Mouse (Mus musculus): ENCODE results near the gene B3glct. TPM values are rescaled to one million over a fixed set of nuclear protein-coding genes. Genes with fewer than 3 reads are reported as not detected.

Gene B3glct
- polyA plus RNA-seq, 1 experiment, result 4.8 TPM

DNA sequence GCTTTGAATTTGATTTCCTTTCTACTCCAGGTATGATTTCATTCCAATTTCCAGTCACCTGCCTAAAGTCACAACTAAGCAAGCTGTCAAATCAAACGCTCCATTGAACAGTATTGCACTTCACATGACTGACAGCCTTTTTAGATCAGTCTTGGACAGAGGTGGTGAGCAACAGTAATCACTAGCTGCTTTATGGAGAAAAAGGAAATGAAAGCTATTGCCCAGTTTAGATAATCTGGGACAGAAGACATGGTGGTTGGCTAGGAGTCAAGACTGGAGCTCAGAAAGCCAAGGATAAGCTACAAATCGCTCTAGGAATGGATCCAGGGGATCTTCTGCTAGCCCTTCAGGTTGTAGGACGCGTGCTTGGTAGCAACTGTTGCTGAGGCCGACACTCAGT is 14.6 kb upstream of the B3glct start:
- Histone ChIP-seq H3K4me1 (ENCODE audit: control insufficient read depth, insufficient read depth, insufficient read length, low read length) (no peaks in the 10 kb centered on the region), H3K4me3 (ENCODE audit: low read depth, low read length) (no peak overlapping the region), H3K27ac (ENCODE audit: insufficient read depth, low read depth, low read length) (no peak overlapping the region), H3K36me3 (ENCODE audit: control insufficient read depth, insufficient read depth, low read length) (no peaks in the 10 kb centered on the region), H3K27me3 (ENCODE audit: control insufficient read depth, insufficient read depth, low read length) (no peaks in the 10 kb centered on the region)
- no peak for TF ChIP-seq POLR2A (IDR thresholded peaks at IDR 0.05; ENCODE audit: low read depth, low read length)
- no peak for TF ChIP-seq CTCF (IDR thresholded peaks at IDR 0.05; ENCODE audit: extremely low read depth, insufficient read length, insufficient replicate concordance, low read depth, low read length)
- whole genome bisulfite sequencing, result 87% methylated on average over 5 of the region's 5 CpGs

DNA sequence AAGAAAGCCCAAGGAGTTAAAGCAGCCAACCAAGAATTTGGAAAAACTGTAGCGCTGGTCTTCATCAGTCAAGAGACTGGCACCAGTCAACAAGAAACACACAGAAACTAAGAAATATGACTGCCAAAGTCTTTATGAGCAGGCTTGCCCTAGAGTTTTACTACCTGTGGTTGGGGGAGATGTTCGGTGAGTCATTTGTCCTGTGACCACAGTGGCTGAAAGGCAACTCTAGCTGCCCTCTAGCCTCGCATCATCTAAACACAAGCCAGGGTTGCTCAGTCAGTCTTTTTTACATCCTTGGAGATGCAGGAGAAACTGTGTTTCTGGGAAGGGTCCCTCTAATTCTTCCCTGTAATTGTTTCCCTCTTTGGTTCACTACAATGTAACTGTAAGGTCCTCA is 834 bp upstream of the B3glct start:
- TF ChIP-seq POLR2A (IDR thresholded peaks at IDR 0.05; ENCODE audit: low read depth, low read length) (no peak), CTCF (IDR thresholded peaks at IDR 0.05; ENCODE audit: extremely low read depth, insufficient read length, insufficient replicate concordance, low read depth, low read length) (no peak)
- Histone ChIP-seq H3K4me1 (ENCODE audit: control insufficient read depth, insufficient read depth, insufficient read length, low read length) (peaks cover 10% of the 10 kb centered on the region; the same call in 1 of the 2 replicates), H3K27me3 (ENCODE audit: control insufficient read depth, insufficient read depth, low read length) (no peaks in the 10 kb centered on the region), H3K4me3 (ENCODE audit: low read depth, low read length) (no peak overlapping the region), H3K27ac (ENCODE audit: insufficient read depth, low read depth, low read length) (no peak overlapping the region), H3K36me3 (ENCODE audit: control insufficient read depth, insufficient read depth, low read length) (no peaks in the 10 kb centered on the region)
- 85% methylated on average over 3 of the region's 3 CpGs for WGBS

DNA sequence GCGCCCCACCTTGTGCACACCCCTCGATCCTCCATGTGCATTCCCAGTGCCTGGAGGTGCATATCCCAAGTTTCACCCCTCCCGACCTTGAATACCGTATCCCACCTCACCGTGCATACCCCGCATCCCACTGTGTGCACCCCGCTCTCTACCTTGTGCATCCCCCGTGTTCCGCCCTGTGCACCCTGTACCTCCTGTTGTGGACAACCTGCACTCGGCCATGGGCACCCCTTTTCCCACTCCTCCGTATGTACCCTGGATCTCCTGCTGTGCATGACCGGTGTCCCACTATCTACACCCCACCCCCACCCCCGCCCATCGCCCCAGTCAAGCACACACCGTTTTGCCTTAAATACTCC is 939 bp downstream of the B3glct start:
- 4% methylated on average over 15 of the region's 15 CpGs for WGBS
- H3K27me3 ChIP-seq (ENCODE audit: control insufficient read depth, insufficient read depth, low read length), result no peaks in the 10 kb centered on the region
- H3K36me3 ChIP-seq (ENCODE audit: control insufficient read depth, insufficient read depth, low read length), result no peaks in the 10 kb centered on the region
- H3K4me3 ChIP-seq (ENCODE audit: low read depth, low read length), result peak overlapping the region; percentile 69
- peaks cover 10% of the 10 kb centered on the region; the same call in 1 of the 2 replicates for H3K4me1 ChIP-seq (ENCODE audit: control insufficient read depth, insufficient read depth, insufficient read length, low read length)
- no peak for TF ChIP-seq CTCF (IDR thresholded peaks at IDR 0.05; ENCODE audit: extremely low read depth, insufficient read length, insufficient replicate concordance, low read depth, low read length)
- no peak for TF ChIP-seq POLR2A (IDR thresholded peaks at IDR 0.05; ENCODE audit: low read depth, low read length)
- H3K27ac ChIP-seq (ENCODE audit: insufficient read depth, low read depth, low read length), result no peak overlapping the region

DNA sequence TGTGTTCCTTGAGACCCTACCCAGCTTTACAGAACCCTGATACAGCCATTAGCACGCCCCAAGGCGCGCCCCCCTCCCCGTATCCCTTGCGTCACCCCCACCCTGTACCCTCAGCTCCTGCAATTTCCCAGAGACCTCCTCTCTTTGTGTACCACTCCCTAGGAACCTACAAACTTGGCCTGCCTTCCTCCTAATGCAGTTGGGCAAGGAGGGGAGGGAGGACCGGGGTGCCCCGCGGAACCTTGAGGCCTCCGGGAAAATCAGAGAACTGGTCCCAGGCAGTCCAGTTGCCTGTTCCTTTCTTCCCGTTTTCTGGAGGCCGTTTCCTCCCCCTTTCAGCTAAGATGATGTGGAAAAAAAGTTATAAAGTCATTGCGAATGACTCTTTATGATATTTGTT is 1.3 kb downstream of the B3glct start:
- Histone ChIP-seq H3K36me3 (ENCODE audit: control insufficient read depth, insufficient read depth, low read length) (no peaks in the 10 kb centered on the region), H3K27ac (ENCODE audit: insufficient read depth, low read depth, low read length) (no peak overlapping the region), H3K27me3 (ENCODE audit: control insufficient read depth, insufficient read depth, low read length) (no peaks in the 10 kb centered on the region), H3K4me1 (ENCODE audit: control insufficient read depth, insufficient read depth, insufficient read length, low read length) (peaks cover 10% of the 10 kb centered on the region; the same call in 1 of the 2 replicates), H3K4me3 (ENCODE audit: low read depth, low read length) (peak overlapping the region; percentile 69; the same call in 1 of the 2 replicates)
- WGBS, result 18% methylated on average over 12 of the region's 12 CpGs
- no peak for TF ChIP-seq POLR2A (IDR thresholded peaks at IDR 0.05; ENCODE audit: low read depth, low read length)
- TF ChIP-seq CTCF (IDR thresholded peaks at IDR 0.05; ENCODE audit: extremely low read depth, insufficient read length, insufficient replicate concordance, low read depth, low read length), result no peak

DNA sequence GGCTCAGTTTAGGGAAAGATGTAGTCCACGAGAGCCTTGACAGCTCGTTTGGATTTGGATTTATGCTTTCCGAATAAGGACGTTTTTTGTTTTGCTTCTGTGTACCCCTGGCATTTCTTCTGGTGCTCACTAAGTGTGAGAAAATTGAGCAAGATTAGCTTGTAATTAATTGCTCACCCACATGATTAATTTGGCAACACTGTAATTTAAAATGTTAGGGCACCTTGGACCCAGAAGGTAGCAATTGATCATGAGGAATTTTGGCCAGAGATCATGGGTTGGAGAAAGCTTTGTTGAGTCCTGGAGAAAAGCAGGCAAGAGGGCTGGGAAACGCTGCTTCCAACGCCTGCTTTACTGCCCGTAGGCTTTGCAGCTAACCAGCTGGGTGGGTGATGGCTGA is 1.9 kb downstream of the B3glct start:
- Histone ChIP-seq H3K4me1 (ENCODE audit: control insufficient read depth, insufficient read depth, insufficient read length, low read length) (peaks cover 10% of the 10 kb centered on the region; the same call in 1 of the 2 replicates), H3K27ac (ENCODE audit: insufficient read depth, low read depth, low read length) (no peak overlapping the region), H3K4me3 (ENCODE audit: low read depth, low read length) (no peak overlapping the region), H3K36me3 (ENCODE audit: control insufficient read depth, insufficient read depth, low read length) (no peaks in the 10 kb centered on the region), H3K27me3 (ENCODE audit: control insufficient read depth, insufficient read depth, low read length) (no peaks in the 10 kb centered on the region)
- no peak for TF ChIP-seq CTCF (IDR thresholded peaks at IDR 0.05; ENCODE audit: extremely low read depth, insufficient read length, insufficient replicate concordance, low read depth, low read length)
- TF ChIP-seq POLR2A (IDR thresholded peaks at IDR 0.05; ENCODE audit: low read depth, low read length), result no peak
- WGBS, result 78% methylated on average over 7 of the region's 7 CpGs

DNA sequence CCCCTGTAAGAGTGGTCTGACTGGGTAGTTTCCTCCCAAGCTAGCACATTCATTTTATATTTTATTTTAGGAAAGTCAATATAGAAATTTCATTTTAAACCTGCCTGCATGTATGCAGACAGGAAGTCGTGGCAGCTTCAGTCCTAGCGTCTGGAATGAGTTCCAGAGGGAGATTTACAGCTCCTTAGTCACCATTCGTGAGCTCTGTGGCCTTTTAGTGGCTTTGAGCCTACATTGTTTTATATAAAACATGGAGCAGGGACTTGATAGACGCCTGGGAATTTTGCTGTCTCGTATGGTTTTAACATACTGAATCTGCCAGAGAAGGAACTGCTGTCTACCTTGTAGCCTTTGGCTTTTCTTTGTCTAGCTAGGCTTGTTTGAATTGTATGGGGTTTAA is 2.9 kb downstream of the B3glct start:
- WGBS, result 76% methylated on average over 5 of the region's 5 CpGs
- H3K27me3 ChIP-seq (ENCODE audit: control insufficient read depth, insufficient read depth, low read length), result no peaks in the 10 kb centered on the region
- TF ChIP-seq CTCF (IDR thresholded peaks at IDR 0.05; ENCODE audit: extremely low read depth, insufficient read length, insufficient replicate concordance, low read depth, low read length) (no peak), POLR2A (IDR thresholded peaks at IDR 0.05; ENCODE audit: low read depth, low read length) (no peak)
- H3K27ac ChIP-seq (ENCODE audit: insufficient read depth, low read depth, low read length), result no peak overlapping the region
- H3K4me1 ChIP-seq (ENCODE audit: control insufficient read depth, insufficient read depth, insufficient read length, low read length), result peaks cover 10% of the 10 kb centered on the region; the same call in 1 of the 2 replicates
- no peak overlapping the region for H3K4me3 ChIP-seq (ENCODE audit: low read depth, low read length)
- H3K36me3 ChIP-seq (ENCODE audit: control insufficient read depth, insufficient read depth, low read length), result no peaks in the 10 kb centered on the region

DNA sequence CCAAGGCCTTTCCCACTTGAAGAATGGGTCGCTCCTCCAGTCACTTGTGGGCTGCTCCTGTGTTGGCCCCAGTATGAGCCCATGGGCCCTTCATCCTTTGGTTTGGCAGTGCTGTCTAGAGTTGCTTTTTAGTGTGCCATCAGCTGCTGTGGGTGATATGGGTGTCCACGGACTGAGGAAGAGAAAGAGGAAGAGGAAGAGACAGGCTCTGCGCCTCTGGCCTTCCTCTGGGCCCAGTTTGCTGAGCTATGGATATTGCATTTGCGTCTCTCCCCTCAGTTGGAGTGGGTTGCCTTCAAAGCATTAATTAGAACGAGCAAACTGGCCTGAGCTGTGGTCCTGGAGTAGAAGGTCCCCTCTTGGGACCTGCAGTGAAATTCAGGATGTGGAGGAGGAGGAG is 11.8 kb downstream of the B3glct start:
- H3K4me3 ChIP-seq (ENCODE audit: low read depth, low read length), result no peak overlapping the region
- no peaks in the 10 kb centered on the region for H3K4me1 ChIP-seq (ENCODE audit: control insufficient read depth, insufficient read depth, insufficient read length, low read length)
- 71% methylated on average over 5 of the region's 5 CpGs for WGBS
- TF ChIP-seq CTCF (IDR thresholded peaks at IDR 0.05; ENCODE audit: extremely low read depth, insufficient read length, insufficient replicate concordance, low read depth, low read length) (no peak), POLR2A (IDR thresholded peaks at IDR 0.05; ENCODE audit: low read depth, low read length) (no peak)
- no peak overlapping the region for H3K27ac ChIP-seq (ENCODE audit: insufficient read depth, low read depth, low read length)
- H3K36me3 ChIP-seq (ENCODE audit: control insufficient read depth, insufficient read depth, low read length), result no peaks in the 10 kb centered on the region
- H3K27me3 ChIP-seq (ENCODE audit: control insufficient read depth, insufficient read depth, low read length), result no peaks in the 10 kb centered on the region

DNA sequence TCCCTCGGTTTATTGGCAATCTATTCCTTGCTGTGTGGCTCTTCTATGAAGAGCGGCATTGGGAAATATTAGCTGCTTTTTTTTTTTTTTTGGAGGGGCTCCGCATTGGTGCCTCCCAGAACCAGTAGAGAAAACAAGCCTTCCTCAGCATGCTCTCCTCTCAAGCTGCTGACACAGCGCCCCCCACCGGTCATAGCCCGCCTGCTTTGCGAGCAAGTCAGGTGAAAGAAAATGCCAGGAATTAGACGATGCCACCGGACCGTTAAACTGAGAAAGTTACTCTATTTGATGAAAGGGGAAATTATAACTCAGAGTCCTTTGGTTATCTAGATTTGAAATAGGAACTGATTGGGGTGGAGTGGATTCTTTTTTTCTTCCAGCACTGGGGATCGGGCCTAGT is 14.5 kb downstream of the B3glct start:
- Histone ChIP-seq H3K36me3 (ENCODE audit: control insufficient read depth, insufficient read depth, low read length) (no peaks in the 10 kb centered on the region), H3K27ac (ENCODE audit: insufficient read depth, low read depth, low read length) (no peak overlapping the region), H3K4me3 (ENCODE audit: low read depth, low read length) (no peak overlapping the region), H3K27me3 (ENCODE audit: control insufficient read depth, insufficient read depth, low read length) (no peaks in the 10 kb centered on the region), H3K4me1 (ENCODE audit: control insufficient read depth, insufficient read depth, insufficient read length, low read length) (no peaks in the 10 kb centered on the region)
- TF ChIP-seq CTCF (IDR thresholded peaks at IDR 0.05; ENCODE audit: extremely low read depth, insufficient read length, insufficient replicate concordance, low read depth, low read length), result no peak
- TF ChIP-seq POLR2A (IDR thresholded peaks at IDR 0.05; ENCODE audit: low read depth, low read length), result no peak
- WGBS, result 88% methylated on average over 11 of the region's 11 CpGs

Data from small intestine, adult 2 months (tissue).